13 mouse cellular contexts compared by ENCODE assay signal in genomic region chr4:96766396-96766998, GRCm38 (mm10). TPM values are rescaled to one million over a fixed set of nuclear protein-coding genes. Genes with fewer than 3 reads are reported as not detected.
DNase-seq lines count a peak whose midpoint lies in the region; ATAC-seq and TF ChIP-seq lines count a peak whose summit lies in the region.
"Had no signal": no experiment of that assay in that cellular context is flagged by ENCODE, and none has a peak within 500 bp of the region (broad histone marks: within the 10 kb centered on the region; RNA-seq: fewer than 3 reads in every experiment).

No protein-coding gene starts in this region.

- H3K4me1 ChIP-seq in hindbrain, embryonic 12.5 days, result no peaks in the 10 kb centered on the region
- no peaks in the 10 kb centered on the region for H3K4me1 ChIP-seq in hindbrain, embryonic 10.5 days (replicated peaks)
- H3K4me1 ChIP-seq in hindbrain, embryonic 16.5 days (ENCODE audit: control insufficient read depth, insufficient read depth, low read depth, low read length), result no peaks in the 10 kb centered on the region
- no peaks in the 10 kb centered on the region for H3K4me1 ChIP-seq in midbrain, postnatal 0 days (ENCODE audit: insufficient read depth, low read length)
- no peaks in the 10 kb centered on the region for H3K4me1 ChIP-seq in heart, embryonic 11.5 days (ENCODE audit: control insufficient read depth, insufficient read depth, low read length)

- no peak overlapping the region for H3K4me3 ChIP-seq in hindbrain, embryonic 12.5 days
- H3K4me3 ChIP-seq in hindbrain, embryonic 10.5 days, result no peak overlapping the region
- H3K4me3 ChIP-seq in hindbrain, embryonic 16.5 days (ENCODE audit: low read length), result no peak overlapping the region
- H3K4me3 ChIP-seq in midbrain, postnatal 0 days (ENCODE audit: low read depth, low read length), result no peak overlapping the region
- H3K4me3 ChIP-seq in heart, embryonic 11.5 days (ENCODE audit: low read depth, low read length), result no peak overlapping the region

- no peak for TF ChIP-seq CTCF in midbrain, postnatal 0 days (IDR thresholded peaks at IDR 0.05)

- H3K9me3 ChIP-seq in hindbrain, embryonic 12.5 days (replicated peaks), result no peaks in the 10 kb centered on the region
- no peaks in the 10 kb centered on the region for H3K9me3 ChIP-seq in hindbrain, embryonic 10.5 days
- no peaks in the 10 kb centered on the region for H3K9me3 ChIP-seq in hindbrain, embryonic 16.5 days (ENCODE audit: control insufficient read depth, low read length)
- H3K9me3 ChIP-seq in midbrain, postnatal 0 days (ENCODE audit: low read length), result no peaks in the 10 kb centered on the region
- H3K9me3 ChIP-seq in heart, embryonic 11.5 days (replicated peaks; ENCODE audit: control insufficient read depth, low read length), result no peaks in the 10 kb centered on the region

- peak; percentile 29; the same call in 1 of the 2 replicates for ATAC-seq in hindbrain, embryonic 12.5 days (ENCODE audit: low FRiP score)
- ATAC-seq in hindbrain, embryonic 16.5 days, result peak; percentile 82
- no peak for ATAC-seq in midbrain, postnatal 0 days (ENCODE audit: low FRiP score)
- ATAC-seq in heart, embryonic 11.5 days (replicated peaks; ENCODE audit: insufficient number of reproducible peaks, low FRiP score, low TSS enrichment), result no peak
- ATAC-seq: inflammation-experienced regulatory T-cells, adult 6 months had no signal

- 61% methylated on average over 2 of the region's 2 CpGs for WGBS in hindbrain, embryonic 12.5 days
- WGBS in hindbrain, embryonic 10.5 days, result 66% methylated on average over 2 of the region's 2 CpGs
- WGBS in hindbrain, embryonic 16.5 days, result 47% methylated on average over 2 of the region's 2 CpGs
- WGBS in midbrain, postnatal 0 days, result 57% methylated on average over 2 of the region's 2 CpGs
- WGBS in heart, embryonic 11.5 days (ENCODE audit: insufficient replicate concordance), result 51% methylated on average over 2 of the region's 2 CpGs

- H3K27me3 ChIP-seq in hindbrain, embryonic 12.5 days, result no peaks in the 10 kb centered on the region
- no peaks in the 10 kb centered on the region for H3K27me3 ChIP-seq in hindbrain, embryonic 10.5 days (ENCODE audit: insufficient read depth, poor library complexity, severe bottlenecking)
- no peaks in the 10 kb centered on the region for H3K27me3 ChIP-seq in hindbrain, embryonic 16.5 days (replicated peaks; ENCODE audit: control insufficient read depth, insufficient read depth, low read length)
- H3K27me3 ChIP-seq in midbrain, postnatal 0 days (ENCODE audit: insufficient read depth, low read length), result no peaks in the 10 kb centered on the region
- no peaks in the 10 kb centered on the region for H3K27me3 ChIP-seq in heart, embryonic 11.5 days (ENCODE audit: control insufficient read depth, insufficient read depth, low read length)

- no peaks in the 10 kb centered on the region for H3K36me3 ChIP-seq in hindbrain, embryonic 12.5 days
- H3K36me3 ChIP-seq in hindbrain, embryonic 10.5 days, result no peaks in the 10 kb centered on the region
- H3K36me3 ChIP-seq in hindbrain, embryonic 16.5 days (ENCODE audit: control insufficient read depth, insufficient read depth, low read length), result no peaks in the 10 kb centered on the region
- no peaks in the 10 kb centered on the region for H3K36me3 ChIP-seq in midbrain, postnatal 0 days (ENCODE audit: insufficient read depth, low read length)
- H3K36me3 ChIP-seq in heart, embryonic 11.5 days (ENCODE audit: control insufficient read depth, insufficient read depth, low read length), result no peaks in the 10 kb centered on the region

- no peak for DNase-seq in hindbrain, embryonic 10.5 days (ENCODE audit: low spot score)
- DNase-seq in cerebellum, adult 9-10 months, result peak; percentile 2
- DNase-seq in midbrain, postnatal 0 days (ENCODE audit: low spot score), result peak; percentile 72
- no peak for DNase-seq in c-Kit-positive CD71-positive TER-119-positive erythroid progenitor cells, embryonic 14.5 days (ENCODE audit: low spot score)
- no peak for DNase-seq in gastrocnemius, postnatal 25 days
- DNase-seq: lung, postnatal 14 days had no signal

- no peak overlapping the region for H3K9ac ChIP-seq in hindbrain, embryonic 12.5 days
- H3K9ac ChIP-seq in hindbrain, embryonic 16.5 days (ENCODE audit: low read depth, low read length), result no peak overlapping the region
- no peak overlapping the region for H3K9ac ChIP-seq in midbrain, postnatal 0 days (replicated peaks; ENCODE audit: low read length, poor library complexity, severe bottlenecking)
- H3K9ac ChIP-seq in heart, embryonic 11.5 days (ENCODE audit: low read depth, low read length), result no peak overlapping the region

- H3K4me2 ChIP-seq in hindbrain, embryonic 12.5 days (replicated peaks), result no peak overlapping the region
- H3K4me2 ChIP-seq in hindbrain, embryonic 16.5 days (ENCODE audit: low read length), result no peak overlapping the region
- no peak overlapping the region for H3K4me2 ChIP-seq in midbrain, postnatal 0 days (ENCODE audit: low read depth, low read length, poor library complexity, severe bottlenecking)
- no peak overlapping the region for H3K4me2 ChIP-seq in heart, embryonic 11.5 days

- H3K27ac ChIP-seq in hindbrain, embryonic 12.5 days, result no peak overlapping the region
- H3K27ac ChIP-seq in hindbrain, embryonic 10.5 days, result no peak overlapping the region
- H3K27ac ChIP-seq in hindbrain, embryonic 16.5 days (ENCODE audit: low read depth, low read length), result no peak overlapping the region
- no peak overlapping the region for H3K27ac ChIP-seq in midbrain, postnatal 0 days (ENCODE audit: low read depth, low read length)
- no peak overlapping the region for H3K27ac ChIP-seq in heart, embryonic 11.5 days (ENCODE audit: low read depth, low read length)

RNA-seq across cellular contexts. Expression of gene Gm12695, which starts 18.5 kb away (rescaled TPM):
- polyA plus RNA-seq in hindbrain, embryonic 12.5 days (2016; fragmentation: Nextera tagmentation; extraction: Ambion mirVana), result 0.10 TPM in 1 of 2 replicates, not detected in the other
- not detected in 2 replicates for polyA plus RNA-seq in hindbrain, embryonic 10.5 days (2016; fragmentation: Nextera tagmentation; extraction: Ambion mirVana)
- polyA plus RNA-seq in hindbrain, embryonic 16.5 days (2015; fragmentation: Nextera tagmentation; extraction: Ambion mirVana), result not detected in 2 replicates
- total RNA-seq in midbrain, postnatal 0 days (2014; rRNA removed), result not detected in 2 replicates
- not detected in 2 replicates for polyA plus RNA-seq in midbrain, postnatal 0 days (2015; fragmentation: Nextera tagmentation; extraction: Ambion mirVana)
- total RNA-seq in gastrocnemius, postnatal 25 days (2021), result not detected
- not detected in 2 replicates for polyA plus RNA-seq in heart, embryonic 11.5 days (2014; fragmentation: Nextera tagmentation; extraction: Ambion mirVana)
- total RNA-seq: common myeloid progenitor, adult 5-6 weeks; gastrocnemius, adult 8-10 months; left cerebral cortex, adult 8-10 months had no signal
- polyA plus RNA-seq: inflammation-experienced regulatory T-cells, adult 6 months had no signal

Comparison
In these comparisons a context has a peak if more than half of its experiments do, and no peak if none do; other contexts are left out.
1. ATAC-seq: peak in hindbrain, embryonic 12.5 days (single experiment) and hindbrain, embryonic 16.5 days (single experiment); none in midbrain, postnatal 0 days (single experiment) and heart, embryonic 11.5 days (single experiment).
2. DNase-seq: peak in cerebellum, adult 9-10 months (single experiment) and midbrain, postnatal 0 days (single experiment); none in hindbrain, embryonic 10.5 days (single experiment), c-Kit-positive CD71-positive TER-119-positive erythroid progenitor cells, embryonic 14.5 days (single experiment) and gastrocnemius, postnatal 25 days (single experiment).